Mouse (Mus musculus) E14TG2a.4 (cell line): ENCODE measurements around the gene Tmf1.

Experiments
- CTCF ChIP-seq: conservative IDR thresholded peaks from 2 replicates; pipeline ENCODE4 v1.5.1; 2014; ENCODE audit warnings: low read length
- POU5F1 ChIP-seq: IDR thresholded peaks from 2 replicates; pipeline ENCODE4 v1.6.1; 2014; ENCODE audit warnings: low read length, borderline replicate concordance

GRCm38 (mm10) chr6:97149721-97150120 is 29.2 kb downstream of the Tmf1 start:
- no peak for TF ChIP-seq CTCF
- no peak for TF ChIP-seq POU5F1
